Mouse (Mus musculus) stomach, embryonic 16.5 days (tissue): ENCODE data around the gene Orm3. TPM values are rescaled to one million over a fixed set of nuclear protein-coding genes. Genes with fewer than 3 reads are reported as not detected.

ENCODE experiments used
- ATAC-seq: fragments of 200-750 bp; cut with Nextera tagmentation; 2 replicates; pipeline ENCODE4 v1.8.0; 2017; ENCODE audit warnings: moderate number of reproducible peaks, moderate TSS enrichment; ENCODE audit not compliant: insufficient read depth, low FRiP score
- H3K27ac ChIP-seq: fragments of 300-500 bp; sonication (generic); 2 replicates; pipeline ENCODE4 v1.5.1; 2014; ENCODE audit warnings: low read length
- H3K27me3 ChIP-seq: fragments of 300-500 bp; sonication (generic); 2 replicates; pipeline ENCODE4 v1.6.1; 2014; ENCODE audit warnings: low read length, control low read depth, mixed read lengths; ENCODE audit not compliant: control insufficient read depth, insufficient read depth
- H3K36me3 ChIP-seq: fragments of 300-500 bp; sonication (generic); 2 replicates; pipeline ENCODE4 v1.6.1; 2014; ENCODE audit warnings: low read length; ENCODE audit not compliant: control insufficient read depth, insufficient read depth
- H3K4me1 ChIP-seq: fragments of 300-500 bp; sonication (generic); 2 replicates; pipeline ENCODE4 v1.6.1; 2014; ENCODE audit warnings: low read length, control low read depth, mixed read lengths; ENCODE audit not compliant: control insufficient read depth, insufficient read depth
- H3K4me2 ChIP-seq: fragments of 300-500 bp; sonication (generic); 2 replicates; pipeline ENCODE4 v1.6.1; 2014; ENCODE audit warnings: low read depth, low read length, mixed read lengths
- H3K4me3 ChIP-seq: fragments of 300-500 bp; sonication (generic); replicated peaks from 2 replicates; pipeline ENCODE4 v1.5.1; 2014; ENCODE audit warnings: mild to moderate bottlenecking, low read length
- H3K9ac ChIP-seq: fragments of 300-500 bp; sonication (generic); 2 replicates; pipeline ENCODE4 v1.6.1; 2014; ENCODE audit warnings: low read length
- H3K9me3 ChIP-seq: fragments of 300-500 bp; sonication (generic); replicated peaks from 2 replicates; pipeline ENCODE4 v1.6.1; 2016; ENCODE audit warnings: low read length, control low read depth; ENCODE audit not compliant: control insufficient read depth
- WGBS: fragments of 180-500 bp; shearing (Covaris S2); extraction: QIAGEN DNeasy Blood & Tissue Kit; methylation state at CpG from one replicate; pipeline ENCODE4 v1.1.7; 2014; 5-methylcytosine and 5-hydroxymethylcytosine counted together
- polyA plus RNA-seq: library from polyadenylated mRNA; unstranded; fragments of >200 nt; fragmentation: Nextera tagmentation; extraction: Ambion mirVana; gene quantifications from 2 replicates; pipeline ENCODE4 v1.2.1, GENCODE M21; 2015

Orm3 gene
- polyA plus RNA-seq, 1 experiment from 2014 or later = not detected

GRCm38 (mm10) chr4:63323275-63323815 lies 32.6 kb upstream of the Orm3 start:
- 78% methylated on average over 8 of the region's 8 CpGs for WGBS
- no peaks in the 10 kb centered on the region for H3K9me3 ChIP-seq
- H3K4me1 ChIP-seq = no peaks in the 10 kb centered on the region
- H3K9ac ChIP-seq = no peak overlapping the region
- peaks cover 29% of the 10 kb centered on the region for H3K36me3 ChIP-seq
- no peak overlapping the region for H3K27ac ChIP-seq
- H3K27me3 ChIP-seq = no peaks in the 10 kb centered on the region
- no peak overlapping the region for H3K4me2 ChIP-seq
- no peak overlapping the region for H3K4me3 ChIP-seq
- no peak for ATAC-seq

- 87% methylated on average over 4 of the region's 4 CpGs for WGBS
- Histone ChIP-seq H3K4me1 (no peaks in the 10 kb centered on the region), H3K36me3 (0 out of 2 replicates have a peak, but pooled peaks cover 4% of the 10 kb centered on the region), H3K4me2 (no peak overlapping the region), H3K4me3 (no peak overlapping the region), H3K27me3 (no peaks in the 10 kb centered on the region), H3K27ac (no peak overlapping the region), H3K9ac (no peak overlapping the region), H3K9me3 (no peaks in the 10 kb centered on the region)
- peak; percentile 56; the same call in 1 of the 2 replicates for ATAC-seq
Measured at GRCm38 (mm10) chr4:63333403-63333802, 22.6 kb upstream of the Orm3 start.

GRCm38 (mm10) chr4:63338414-63339076 lies 17.4 kb upstream of the Orm3 start:
- Histone ChIP-seq H3K9ac (no peak overlapping the region), H3K27ac (no peak overlapping the region), H3K9me3 (no peaks in the 10 kb centered on the region), H3K4me2 (no peak overlapping the region), H3K36me3 (no peaks in the 10 kb centered on the region), H3K4me3 (no peak overlapping the region), H3K4me1 (no peaks in the 10 kb centered on the region), H3K27me3 (no peaks in the 10 kb centered on the region)
- whole genome bisulfite sequencing = 60% methylated on average over 3 of the region's 3 CpGs
- no peak for ATAC-seq

GRCm38 (mm10) chr4:63342491-63342890 lies 13.5 kb upstream of the Orm3 start:
- WGBS = 52% methylated on average over 4 of the region's 4 CpGs
- Histone ChIP-seq H3K9ac (no peak overlapping the region), H3K4me3 (no peak overlapping the region), H3K4me2 (no peak overlapping the region), H3K9me3 (no peaks in the 10 kb centered on the region), H3K4me1 (0 out of 2 replicates have a peak, but pooled peaks cover 7% of the 10 kb centered on the region), H3K27ac (no peak overlapping the region), H3K36me3 (no peaks in the 10 kb centered on the region), H3K27me3 (no peaks in the 10 kb centered on the region)
- ATAC-seq = no peak

- no peaks in the 10 kb centered on the region for H3K9me3 ChIP-seq
- peak overlapping the region; percentile 19; the same call in 1 of the 2 replicates for H3K27ac ChIP-seq
- WGBS = 49% methylated on average over 3 of the region's 3 CpGs
- H3K9ac ChIP-seq = no peak overlapping the region
- H3K4me1 ChIP-seq = 0 out of 2 replicates have a peak, but pooled peaks cover 7% of the 10 kb centered on the region
- H3K27me3 ChIP-seq = no peaks in the 10 kb centered on the region
- no peak overlapping the region for H3K4me3 ChIP-seq
- H3K36me3 ChIP-seq = no peaks in the 10 kb centered on the region
- no peak for ATAC-seq
- H3K4me2 ChIP-seq = no peak overlapping the region
Measured at GRCm38 (mm10) chr4:63343608-63344007, 12.4 kb upstream of the Orm3 start.

- Histone ChIP-seq H3K27me3 (no peaks in the 10 kb centered on the region), H3K27ac (peak within 1 kb of the TSS; percentile 51), H3K4me2 (no peak within 1 kb of the TSS), H3K9ac (no peak within 1 kb of the TSS), H3K4me1 (0 out of 2 replicates have a peak, but pooled peaks cover 7% of the 10 kb centered on the region), H3K36me3 (no peaks in the 10 kb centered on the region), H3K9me3 (no peaks in the 10 kb centered on the region), H3K4me3 (no peak within 1 kb of the TSS)
- 78% methylated on average over 8 of the region's 8 CpGs for WGBS
- no peak for ATAC-seq
Measured at GRCm38 (mm10) chr4:63344295-63344694, 11.7 kb upstream of the Orm3 start, which contains the start of gene Orm1. TSS of gene Orm1 (plus strand) at chr4:63344560.

- Histone ChIP-seq H3K27ac (peak overlapping the region; percentile 50), H3K9me3 (no peaks in the 10 kb centered on the region), H3K4me3 (no peak overlapping the region), H3K36me3 (no peaks in the 10 kb centered on the region), H3K27me3 (no peaks in the 10 kb centered on the region), H3K9ac (no peak overlapping the region), H3K4me2 (no peak overlapping the region), H3K4me1 (0 out of 2 replicates have a peak, but pooled peaks cover 7% of the 10 kb centered on the region)
- ATAC-seq = no peak
Measured at GRCm38 (mm10) chr4:63345261-63345660, 10.7 kb upstream of the Orm3 start.

- no peak overlapping the region for H3K27ac ChIP-seq
- H3K4me1 ChIP-seq = 0 out of 2 replicates have a peak, but pooled peaks cover 7% of the 10 kb centered on the region
- no peak overlapping the region for H3K9ac ChIP-seq
- WGBS = 83% methylated on average over 4 of the region's 4 CpGs
- H3K4me3 ChIP-seq = no peak overlapping the region
- H3K36me3 ChIP-seq = no peaks in the 10 kb centered on the region
- H3K9me3 ChIP-seq = no peaks in the 10 kb centered on the region
- H3K4me2 ChIP-seq = no peak overlapping the region
- no peaks in the 10 kb centered on the region for H3K27me3 ChIP-seq
- ATAC-seq = no peak
Measured at GRCm38 (mm10) chr4:63346659-63347058, 9.3 kb upstream of the Orm3 start.

GRCm38 (mm10) chr4:63348524-63348923 lies 7.4 kb upstream of the Orm3 start:
- no peaks in the 10 kb centered on the region for H3K36me3 ChIP-seq
- no peak overlapping the region for H3K27ac ChIP-seq
- H3K4me2 ChIP-seq = no peak overlapping the region
- no peaks in the 10 kb centered on the region for H3K9me3 ChIP-seq
- WGBS = 65% methylated on average over 6 of the region's 6 CpGs
- no peak for ATAC-seq
- H3K9ac ChIP-seq = no peak overlapping the region
- no peaks in the 10 kb centered on the region for H3K27me3 ChIP-seq
- no peak overlapping the region for H3K4me3 ChIP-seq
- H3K4me1 ChIP-seq = 0 out of 2 replicates have a peak, but pooled peaks cover 7% of the 10 kb centered on the region
